Mouse (Mus musculus) embryonic facial prominence, embryonic 14.5 days (tissue): Measurements from ENCODE around the gene Cib4. TPM values are rescaled to one million over a fixed set of nuclear protein-coding genes. Genes with fewer than 3 reads are reported as not detected.

Experiments used
- ATAC-seq: fragments of 200-750 bp; cut with Nextera tagmentation; 2 replicates; pipeline ENCODE4 v1.8.0; 2017; ENCODE audit warnings: low read depth, moderate number of reproducible peaks, moderate TSS enrichment
- DNase-seq: peaks from one replicate; pipeline ENCODE4 v3.0.0-alpha.2; 2015; ENCODE audit warnings: low spot score
- H3K27ac ChIP-seq: fragments of 300-500 bp; sonication (generic); replicated peaks from 2 replicates; pipeline ENCODE4 v1.5.1; 2014; ENCODE audit warnings: low read depth, mild to moderate bottlenecking, low read length, moderate library complexity
- H3K27me3 ChIP-seq: fragments of 300-500 bp; sonication (generic); replicated peaks from 2 replicates; pipeline ENCODE4 v1.6.1; 2014; ENCODE audit warnings: low read length; ENCODE audit not compliant: control insufficient read depth, insufficient read depth
- H3K36me3 ChIP-seq: fragments of 300-500 bp; sonication (generic); 2 replicates; pipeline ENCODE4 v1.6.1; 2014; ENCODE audit warnings: low read length, mixed read lengths; ENCODE audit not compliant: control insufficient read depth, insufficient read depth
- H3K4me1 ChIP-seq: fragments of 300-500 bp; sonication (generic); 2 replicates; pipeline ENCODE4 v1.6.1; 2014; ENCODE audit warnings: antibody characterized with exemption, low read length; ENCODE audit not compliant: control insufficient read depth, insufficient read depth
- H3K4me2 ChIP-seq: fragments of 300-500 bp; sonication (generic); 2 replicates; pipeline ENCODE4 v1.6.1; 2014; ENCODE audit warnings: low read depth, mild to moderate bottlenecking, low read length, moderate library complexity, mixed read lengths
- H3K4me3 ChIP-seq: fragments of 300-500 bp; sonication (generic); 2 replicates; pipeline ENCODE4 v1.5.1; 2014; ENCODE audit warnings: low read depth, mild to moderate bottlenecking, low read length
- H3K9ac ChIP-seq: fragments of 300-500 bp; sonication (generic); 2 replicates; pipeline ENCODE4 v1.6.1; 2014; ENCODE audit warnings: low read depth, mild to moderate bottlenecking, low read length, moderate library complexity, mixed read lengths
- H3K9me3 ChIP-seq: fragments of 300-500 bp; sonication (generic); 2 replicates; pipeline ENCODE4 v1.6.1; 2016; ENCODE audit warnings: low read length; ENCODE audit not compliant: control insufficient read depth
- WGBS: fragments of 180-500 bp; shearing (Covaris S2); extraction: QIAGEN DNeasy Blood & Tissue Kit; methylation state at CpG from one replicate; pipeline ENCODE4 v1.1.7; 2014; 5-methylcytosine and 5-hydroxymethylcytosine counted together
- polyA plus RNA-seq: library from polyadenylated mRNA; unstranded; fragments of >200 nt; fragmentation: Nextera tagmentation; extraction: Ambion mirVana; gene quantifications from 2 replicates; pipeline ENCODE4 v1.2.1, GENCODE M21; 2014

The Cib4 gene
- polyA plus RNA-seq, 1 experiment from 2014 or later, result not detected

DNA sequence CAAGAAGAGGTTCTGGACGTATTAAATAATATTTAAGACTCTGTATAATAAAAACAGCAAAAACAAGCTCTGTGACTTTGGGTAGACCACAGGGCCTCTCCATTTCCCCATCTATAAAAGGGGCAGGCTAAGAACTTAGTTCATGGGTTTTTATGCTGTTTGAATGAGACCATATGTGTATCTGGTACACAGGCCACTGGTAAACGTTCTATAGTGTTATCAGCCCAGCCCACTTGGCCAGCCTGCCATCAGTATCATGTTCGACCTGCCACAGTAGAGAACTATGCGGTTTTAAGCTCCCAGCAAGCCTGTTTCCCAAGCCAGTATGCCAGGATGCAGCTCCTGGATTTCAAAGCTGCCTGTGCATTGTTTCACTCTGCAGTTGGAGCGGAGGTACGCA, 27.1 kb downstream of the Cib4 start:
- 62% methylated on average over 6 of the region's 6 CpGs for WGBS
- ATAC-seq (no peak), DNase-seq (no peak)
- no peaks in the 10 kb centered on the region for H3K9me3 ChIP-seq
- H3K27me3 ChIP-seq, result no peaks in the 10 kb centered on the region
- H3K36me3 ChIP-seq, result no peaks in the 10 kb centered on the region
- no peak overlapping the region for H3K4me2 ChIP-seq
- H3K9ac ChIP-seq, result no peak overlapping the region
- H3K4me3 ChIP-seq, result no peak overlapping the region
- H3K27ac ChIP-seq, result no peak overlapping the region
- H3K4me1 ChIP-seq, result no peaks in the 10 kb centered on the region

DNA sequence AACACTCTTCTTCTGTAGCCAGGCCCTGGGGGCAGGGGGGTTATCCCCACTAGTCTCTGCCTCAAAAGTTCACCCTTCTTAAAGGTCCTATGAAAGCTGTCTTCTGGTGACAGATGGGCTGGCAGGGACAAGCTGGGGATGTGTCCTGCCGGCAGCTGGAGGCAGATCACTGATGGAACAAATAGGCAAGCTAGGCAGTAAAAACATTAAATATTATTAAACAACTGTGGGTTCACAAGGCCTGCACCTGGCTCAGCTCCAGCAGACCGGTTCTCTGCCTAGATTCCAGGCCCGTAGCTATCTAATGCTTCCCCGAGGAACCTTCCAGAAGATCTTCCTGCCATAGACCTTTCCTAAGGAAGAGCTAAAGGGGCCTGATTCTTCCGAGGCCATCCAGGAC, 27.5 kb downstream of the Cib4 start:
- no peaks in the 10 kb centered on the region for H3K36me3 ChIP-seq
- 61% methylated on average over 5 of the region's 5 CpGs for WGBS
- ATAC-seq, result no peak
- H3K27ac ChIP-seq, result no peak overlapping the region
- H3K27me3 ChIP-seq, result no peaks in the 10 kb centered on the region
- no peaks in the 10 kb centered on the region for H3K4me1 ChIP-seq
- no peak overlapping the region for H3K4me3 ChIP-seq
- H3K4me2 ChIP-seq, result no peak overlapping the region
- no peak for DNase-seq
- H3K9ac ChIP-seq, result no peak overlapping the region
- H3K9me3 ChIP-seq, result no peaks in the 10 kb centered on the region

DNA sequence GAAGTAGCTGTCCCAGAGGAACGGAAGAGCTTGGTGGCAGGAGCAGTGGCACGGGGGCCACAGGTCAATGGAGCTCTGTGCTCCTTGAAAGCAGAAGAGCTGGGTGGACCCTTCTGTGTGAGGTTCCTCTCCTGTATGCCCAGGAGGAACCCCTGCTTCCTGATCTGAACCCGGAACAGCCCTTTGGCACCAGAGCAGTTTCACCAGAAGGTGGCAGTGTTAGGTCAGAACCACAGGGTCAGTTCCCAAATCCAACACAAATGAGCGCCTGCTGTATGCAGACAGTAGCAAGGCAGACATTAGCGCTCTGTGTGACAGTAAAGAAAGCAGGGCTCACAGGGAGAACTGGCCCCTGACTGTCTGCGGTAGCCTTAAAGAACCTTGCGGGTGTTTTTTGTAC, 29.3 kb downstream of the Cib4 start:
- no peaks in the 10 kb centered on the region for H3K36me3 ChIP-seq
- no peak for ATAC-seq
- H3K27ac ChIP-seq, result no peak overlapping the region
- 61% methylated on average over 7 of the region's 7 CpGs for WGBS
- no peak overlapping the region for H3K4me2 ChIP-seq
- H3K9ac ChIP-seq, result no peak overlapping the region
- no peak overlapping the region for H3K4me3 ChIP-seq
- peak; percentile 12 for DNase-seq
- no peaks in the 10 kb centered on the region for H3K4me1 ChIP-seq
- H3K9me3 ChIP-seq, result no peaks in the 10 kb centered on the region
- H3K27me3 ChIP-seq, result no peaks in the 10 kb centered on the region

DNA sequence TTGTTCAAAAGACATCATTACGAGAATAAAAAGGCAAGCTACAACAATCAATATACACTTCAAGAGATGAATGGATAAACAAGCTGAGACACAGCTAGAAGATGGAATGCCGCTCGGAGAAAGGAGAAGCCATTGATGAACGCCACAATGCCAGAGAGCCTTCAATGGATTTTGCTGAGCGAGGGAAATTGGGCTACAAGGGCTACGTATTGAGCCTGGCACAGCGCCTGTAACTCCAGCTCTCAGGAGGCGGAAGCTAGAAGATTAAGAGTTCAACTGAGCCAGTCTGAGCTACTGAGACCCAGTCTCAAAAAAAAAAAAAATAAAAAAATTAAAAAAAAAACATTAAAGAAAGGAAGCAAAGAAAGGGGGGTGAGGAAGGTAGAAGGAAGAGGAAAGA, 32.5 kb downstream of the Cib4 start:
- H3K9ac ChIP-seq, result no peak overlapping the region
- no peak overlapping the region for H3K4me2 ChIP-seq
- H3K27me3 ChIP-seq, result no peaks in the 10 kb centered on the region
- no peaks in the 10 kb centered on the region for H3K9me3 ChIP-seq
- DNase-seq, result no peak
- ATAC-seq, result no peak
- H3K36me3 ChIP-seq, result no peaks in the 10 kb centered on the region
- WGBS, result 77% methylated on average over 8 of the region's 8 CpGs
- H3K4me1 ChIP-seq, result 0 out of 2 replicates have a peak, but pooled peaks cover 3% of the 10 kb centered on the region
- no peak overlapping the region for H3K27ac ChIP-seq
- no peak overlapping the region for H3K4me3 ChIP-seq

DNA sequence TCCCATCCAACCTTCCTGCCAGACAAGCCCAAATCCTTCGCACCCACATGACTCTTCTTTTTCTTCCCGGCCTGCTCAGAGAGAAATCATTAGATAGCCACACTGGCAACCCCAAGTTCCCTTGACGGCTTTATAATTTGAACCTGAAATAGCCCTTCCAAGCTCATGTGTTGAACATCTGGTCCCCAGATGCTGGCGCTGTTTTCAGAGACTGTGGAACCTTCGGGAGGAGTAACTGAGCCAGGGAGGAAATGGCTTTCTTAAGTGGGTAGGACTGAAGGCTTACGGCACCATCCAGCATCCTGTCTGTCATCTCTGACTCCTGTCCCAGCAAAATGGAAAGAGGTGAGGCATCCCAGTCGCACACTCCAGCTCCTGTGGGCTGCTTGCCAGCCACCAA, 48.3 kb downstream of the Cib4 start:
- H3K9me3 ChIP-seq, result no peaks in the 10 kb centered on the region
- 25% methylated on average over 7 of the region's 7 CpGs for WGBS

DNA sequence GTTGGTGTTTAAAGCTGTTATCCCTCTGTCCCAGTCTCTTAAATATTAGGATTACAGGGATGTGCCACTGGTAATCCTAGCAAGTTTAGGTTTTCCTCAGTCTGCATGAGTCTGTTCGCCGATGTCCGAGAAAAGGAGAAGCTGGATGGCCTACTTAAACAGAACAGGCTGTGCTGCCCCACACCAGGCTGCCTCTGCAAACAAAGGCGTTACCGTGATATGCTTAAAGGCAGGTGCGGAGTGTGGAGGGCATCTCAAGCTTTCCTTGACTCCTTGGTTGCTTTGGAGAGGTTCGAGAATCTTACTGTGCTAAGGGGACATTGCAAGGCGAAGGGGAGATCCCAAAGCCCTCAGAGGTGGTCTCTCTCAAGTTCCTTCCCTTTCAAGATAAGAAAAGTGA, 48.8 kb downstream of the Cib4 start:
- no peak overlapping the region for H3K4me3 ChIP-seq
- no peaks in the 10 kb centered on the region for H3K27me3 ChIP-seq

More for the DNA sequence above, 48.3 kb downstream of the Cib4 start:
- Histone ChIP-seq H3K27ac (peak overlapping the region; percentile 29), H3K9ac (no peak overlapping the region), H3K36me3 (no peaks in the 10 kb centered on the region), H3K4me2 (no peak overlapping the region), H3K4me1 (peaks cover 20% of the 10 kb centered on the region; the same call in 1 of the 2 replicates), H3K27me3 (no peaks in the 10 kb centered on the region), H3K4me3 (no peak overlapping the region)
- ATAC-seq (peak; percentile 15; the same call in 1 of the 2 replicates), DNase-seq (peak; percentile 74)

DNA sequence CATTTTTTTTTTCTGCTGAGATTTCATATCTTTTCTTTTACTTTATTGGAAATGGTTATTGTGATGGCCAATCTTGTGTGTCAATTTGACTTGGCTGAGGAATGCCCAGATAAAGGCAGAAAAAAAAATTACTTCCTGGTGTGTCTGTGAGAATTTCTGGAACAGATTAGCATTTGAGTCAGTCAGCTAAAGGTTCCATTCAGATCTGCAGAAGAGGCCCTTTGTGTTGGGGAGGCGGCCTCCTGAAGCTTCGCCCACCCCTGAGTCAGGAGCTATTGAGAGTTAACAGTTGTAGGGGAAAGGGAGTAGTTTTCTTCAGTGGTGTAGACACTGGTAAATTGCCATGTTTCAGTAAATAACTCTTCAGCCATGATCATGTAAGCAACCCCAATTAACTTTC, 50.3 kb downstream of the Cib4 start:
- Histone ChIP-seq H3K9me3 (no peaks in the 10 kb centered on the region), H3K4me1 (peaks cover 20% of the 10 kb centered on the region; the same call in 1 of the 2 replicates), H3K4me2 (no peak overlapping the region), H3K4me3 (no peak overlapping the region), H3K27ac (peak overlapping the region; percentile 39; the same call in 1 of the 2 replicates), H3K9ac (no peak overlapping the region), H3K36me3 (no peaks in the 10 kb centered on the region), H3K27me3 (no peaks in the 10 kb centered on the region)
- ATAC-seq (no peak), DNase-seq (no peak)
- 32% methylated on average over 2 of the region's 2 CpGs for WGBS

More for the DNA sequence above, 48.8 kb downstream of the Cib4 start:
- H3K4me2 ChIP-seq, result no peak overlapping the region
- H3K4me1 ChIP-seq, result peaks cover 20% of the 10 kb centered on the region; the same call in 1 of the 2 replicates
- DNase-seq, result no peak
- WGBS, result 44% methylated on average over 8 of the region's 8 CpGs
- no peaks in the 10 kb centered on the region for H3K9me3 ChIP-seq
- H3K9ac ChIP-seq, result no peak overlapping the region
- ATAC-seq, result no peak
- no peaks in the 10 kb centered on the region for H3K36me3 ChIP-seq
- no peak overlapping the region for H3K27ac ChIP-seq

DNA sequence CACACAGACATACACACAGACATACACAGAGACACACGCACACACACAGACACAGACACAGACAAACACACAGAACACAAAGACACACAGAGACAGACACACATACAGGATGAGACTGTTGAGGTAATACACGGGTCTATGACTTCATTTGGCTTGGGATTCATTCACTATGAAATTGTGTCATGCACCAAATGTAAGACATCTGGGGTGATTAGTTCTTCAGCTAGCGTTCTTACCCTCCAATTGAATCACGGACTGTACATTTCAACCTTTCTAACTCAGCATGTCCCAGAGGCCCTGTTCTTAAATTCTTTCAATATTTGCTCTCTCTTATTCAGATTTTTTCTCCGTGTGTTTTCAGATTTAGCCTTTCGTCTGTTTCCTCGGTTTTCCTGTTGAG, 51.0 kb downstream of the Cib4 start:
- DNase-seq, result peak; percentile 80
- Histone ChIP-seq H3K9ac (no peak overlapping the region), H3K27ac (peak overlapping the region; percentile 39; the same call in 1 of the 2 replicates), H3K4me1 (peaks cover 20% of the 10 kb centered on the region; the same call in 1 of the 2 replicates), H3K9me3 (no peaks in the 10 kb centered on the region), H3K27me3 (no peaks in the 10 kb centered on the region), H3K4me2 (no peak overlapping the region), H3K4me3 (no peak overlapping the region), H3K36me3 (no peaks in the 10 kb centered on the region)
- ATAC-seq, result peak; percentile 64; the same call in 1 of the 2 replicates
- WGBS, result 37% methylated on average over 7 of the region's 7 CpGs

DNA sequence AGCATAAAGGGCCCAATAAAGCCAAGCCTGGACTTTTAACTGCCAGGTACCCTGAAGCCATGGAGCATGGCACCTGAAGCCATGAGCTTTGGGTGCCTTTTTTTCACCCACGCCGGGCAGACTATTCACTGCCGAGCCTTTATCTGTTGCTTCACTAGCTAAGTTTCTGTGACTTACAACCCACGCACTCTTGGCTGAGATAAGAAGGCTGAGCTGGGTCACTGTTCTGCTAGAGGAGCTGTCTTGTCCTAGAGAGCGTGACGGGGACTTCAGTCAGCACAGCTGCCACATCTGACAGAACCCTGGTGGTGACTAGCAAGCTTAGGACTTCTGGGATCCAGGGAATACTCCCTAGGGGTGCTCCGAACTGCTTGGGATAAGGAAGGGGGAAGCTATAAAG, 51.9 kb downstream of the Cib4 start:
- DNase-seq, result no peak

More for the DNA sequence above, 51.9 kb downstream of the Cib4 start:
- ATAC-seq, result no peak
- Histone ChIP-seq H3K4me3 (no peak overlapping the region), H3K4me1 (peaks cover 20% of the 10 kb centered on the region; the same call in 1 of the 2 replicates), H3K9ac (no peak overlapping the region), H3K27ac (no peak overlapping the region), H3K36me3 (no peaks in the 10 kb centered on the region), H3K4me2 (no peak overlapping the region), H3K27me3 (no peaks in the 10 kb centered on the region), H3K9me3 (no peaks in the 10 kb centered on the region)
- 76% methylated on average over 7 of the region's 7 CpGs for WGBS
